Mouse (Mus musculus) small intestine, adult 2 months (tissue): ENCODE data around the gene Sec22a.

Experiments
- CTCF ChIP-seq: fragments of 200-500 bp; IDR thresholded peaks from 2 replicates; pipeline ENCODE4 v1.5.1; 2012; ENCODE audit warnings: low read depth, mild to moderate bottlenecking, control low read depth, inconsistent platforms, low read length, moderate library complexity, mixed read lengths; ENCODE audit not compliant: insufficient replicate concordance, insufficient read length; ENCODE audit errors: extremely low read depth
- POLR2A ChIP-seq: fragments of 200-500 bp; IDR thresholded peaks from 2 replicates; pipeline ENCODE4 v1.6.1; 2012; ENCODE audit warnings: low read depth, mild to moderate bottlenecking, control low read depth, inconsistent platforms, low read length, moderate library complexity

DNA sequence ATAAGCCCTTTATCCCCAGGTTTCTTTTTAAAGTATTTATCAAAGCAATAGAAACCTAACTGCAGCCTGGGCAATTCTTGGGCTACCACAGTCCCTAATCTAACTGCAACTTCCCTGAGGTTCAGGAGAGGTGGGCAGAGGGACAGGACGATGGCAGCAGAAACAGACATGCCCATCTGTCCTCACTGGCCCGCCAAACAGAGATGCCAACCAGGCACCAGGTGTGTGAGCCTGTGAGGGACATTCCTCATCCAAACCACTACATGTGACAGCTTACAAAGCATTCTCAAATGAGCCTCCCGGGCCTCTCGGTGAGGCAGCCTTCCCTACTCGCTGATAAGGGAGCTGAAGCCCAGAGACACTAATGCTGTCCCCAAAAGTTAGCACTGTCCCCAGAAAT is 76.5 kb downstream of the Sec22a start:
- TF ChIP-seq CTCF = no peak
- TF ChIP-seq POLR2A = no peak
